Mouse (Mus musculus): ENCODE measurements around the gene Olfr907.

Gene Olfr907

DNA sequence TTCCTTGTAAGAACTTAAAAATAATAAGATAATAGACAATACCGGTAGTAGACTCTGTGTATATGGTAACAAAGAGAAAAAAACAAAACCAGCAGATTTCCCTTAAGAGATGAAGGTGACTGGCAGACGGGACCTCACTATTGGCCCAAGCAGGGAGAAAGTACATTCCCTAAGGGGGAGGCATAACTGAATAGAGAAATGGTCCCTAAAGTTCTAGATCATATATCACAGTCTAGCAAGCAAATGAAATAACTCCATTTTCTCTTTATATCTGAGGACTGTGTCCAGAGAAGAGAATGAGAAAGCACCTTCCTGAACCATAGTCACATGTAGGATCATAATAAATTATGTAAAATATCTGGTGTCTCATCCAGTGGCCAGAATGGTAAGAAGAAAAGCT is at the start of gene Olfr907:
Gene Olfr907 (plus strand): TSS at position 301 of the 400 bp plus-strand sequence.
- no peak for DNase-seq (ENCODE audit: low spot score)

- DNase-seq (ENCODE audit: low spot score): no peak
Measured at GRCm38 (mm10) chr9:38447352-38447751, 48.2 kb upstream of the Olfr907 start, which contains the start of gene Olfr902. Gene Olfr902 (plus strand): TSS chr9:38447652.

DNA sequence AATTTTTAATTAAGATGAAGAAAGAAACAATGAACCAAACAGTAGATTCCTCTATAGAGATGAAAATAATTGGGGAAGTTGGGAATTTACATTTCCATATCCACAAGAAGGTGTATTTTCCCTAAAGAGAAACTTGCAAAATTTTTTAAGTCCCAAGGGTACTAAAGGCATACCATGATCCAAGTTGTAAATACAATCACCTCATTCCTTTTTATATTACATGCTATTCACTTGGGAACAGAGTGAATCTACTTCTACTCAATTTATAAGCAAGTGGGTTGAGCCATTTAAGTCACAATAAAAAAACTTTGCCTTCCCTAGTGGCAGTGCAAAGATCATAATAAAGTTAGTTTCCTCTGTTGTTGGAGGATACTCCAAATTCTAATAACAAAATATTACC is 32.8 kb upstream of the Olfr907 start, which contains the start of gene Olfr904:
Gene Olfr904 (plus strand): TSS at position 301 of the 400 bp plus-strand sequence.
- no peak for DNase-seq (ENCODE audit: low spot score)

DNA sequence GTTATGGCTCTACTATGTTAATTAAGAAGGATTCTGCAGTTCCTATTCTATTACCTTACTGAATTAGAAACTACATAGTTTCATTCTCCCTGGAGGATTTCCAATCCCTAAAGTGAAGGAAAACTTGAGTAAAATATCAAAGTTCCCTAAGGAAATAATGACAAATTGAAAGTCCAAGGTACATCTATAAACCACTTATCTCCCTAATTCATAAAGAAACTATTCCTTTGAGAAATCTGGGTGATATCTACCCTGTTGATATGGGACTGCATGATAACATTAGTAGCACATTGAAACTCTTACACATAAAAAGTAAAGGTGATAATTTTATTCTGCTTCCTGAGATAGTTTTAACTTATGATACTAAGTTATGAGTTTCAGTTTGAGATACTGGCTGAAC is 24.8 kb upstream of the Olfr907 start, which contains the start of gene Olfr905:
Gene Olfr905 (plus strand): TSS at position 301 of the 400 bp plus-strand sequence.
- DNase-seq (ENCODE audit: low spot score): no peak

GRCm38 (mm10) chr9:38486785-38487184 is 8.8 kb upstream of the Olfr907 start, which contains the start of gene Olfr906:
Gene Olfr906 (plus strand): TSS chr9:38487085.
- DNase-seq (ENCODE audit: low spot score): no peak

- DNase-seq (ENCODE audit: low spot score): no peak
Measured at GRCm38 (mm10) chr9:38512353-38512752, 16.8 kb downstream of the Olfr907 start.

DNA sequence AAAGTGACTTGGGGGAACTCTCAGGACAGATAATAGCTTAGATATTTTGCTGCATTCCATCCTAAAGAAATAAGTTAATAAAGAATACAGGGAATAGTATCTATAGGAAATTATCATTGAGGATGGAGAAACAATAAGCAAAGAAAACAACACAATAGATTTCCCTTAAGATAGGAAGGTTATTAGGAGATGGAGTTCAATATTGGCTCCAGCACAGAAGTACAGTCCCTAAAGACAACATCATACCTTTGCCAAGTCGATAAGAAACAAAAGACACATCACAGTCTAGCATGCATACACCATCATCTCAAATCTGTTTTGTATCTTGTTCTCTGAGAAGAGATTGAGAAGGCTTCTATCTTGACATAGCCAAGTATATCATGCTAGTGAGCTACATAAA is 25.7 kb downstream of the Olfr907 start, which contains the start of gene Olfr911-ps1:
Gene Olfr911-ps1 (plus strand): TSS at position 301 of the 400 bp plus-strand sequence.
- DNase-seq (ENCODE audit: low spot score): no peak

GRCm38 (mm10) chr9:38537549-38537948 is 41.9 kb downstream of the Olfr907 start, which contains the start of gene Olfr910:
Gene Olfr910 (plus strand): TSS chr9:38537849.
- no peak for DNase-seq (ENCODE audit: low spot score)
